Mouse (Mus musculus): ENCODE data around the gene Grb14. TPM values are rescaled to one million over a fixed set of nuclear protein-coding genes. Genes with fewer than 3 reads are reported as not detected.

Grb14 gene
- total RNA-seq, 2 experiments from 2014 or later = 23.1 to 25.4 TPM

GRCm38 (mm10) chr2:64989426-64990187 is 35.2 kb downstream of the Grb14 start:
- intact Hi-C loops (cut with DNase I) = no loop called here
- no peak for DNase-seq (ENCODE audit: low spot score in 2 of 2)

GRCm38 (mm10) chr2:64987782-64988181 is 37.0 kb downstream of the Grb14 start:
- intact Hi-C loops (cut with DNase I) = no loop called here
- DNase-seq (ENCODE audit: low spot score in 2 of 2) = no peak

- intact Hi-C loops (cut with DNase I) = no loop called here
- DNase-seq (ENCODE audit: low spot score in 2 of 2) = no peak
Measured at GRCm38 (mm10) chr2:64975546-64975945, 49.2 kb downstream of the Grb14 start.

DNA sequence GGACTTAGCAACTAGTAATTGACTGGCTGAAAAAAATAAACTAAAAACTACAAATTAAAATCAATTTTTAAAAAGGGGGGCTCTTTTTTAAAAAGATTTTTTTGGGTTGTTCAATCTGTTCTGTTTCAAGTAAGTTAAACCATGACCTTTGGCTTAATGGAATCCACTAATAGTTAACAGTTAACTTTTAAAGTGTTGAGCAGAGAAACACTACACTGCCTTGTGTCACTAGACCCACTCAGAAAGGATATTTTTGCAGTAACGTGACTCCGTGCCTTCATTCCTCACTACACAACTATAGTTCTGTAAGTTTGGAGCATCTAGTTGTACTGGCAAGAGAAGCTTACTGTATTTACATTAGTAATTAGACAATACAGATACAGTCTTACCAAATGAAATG is 50.2 kb downstream of the Grb14 start:
- intact Hi-C loops (cut with DNase I) = no loop called here
- no peak for DNase-seq (ENCODE audit: low spot score in 2 of 2)

DNA sequence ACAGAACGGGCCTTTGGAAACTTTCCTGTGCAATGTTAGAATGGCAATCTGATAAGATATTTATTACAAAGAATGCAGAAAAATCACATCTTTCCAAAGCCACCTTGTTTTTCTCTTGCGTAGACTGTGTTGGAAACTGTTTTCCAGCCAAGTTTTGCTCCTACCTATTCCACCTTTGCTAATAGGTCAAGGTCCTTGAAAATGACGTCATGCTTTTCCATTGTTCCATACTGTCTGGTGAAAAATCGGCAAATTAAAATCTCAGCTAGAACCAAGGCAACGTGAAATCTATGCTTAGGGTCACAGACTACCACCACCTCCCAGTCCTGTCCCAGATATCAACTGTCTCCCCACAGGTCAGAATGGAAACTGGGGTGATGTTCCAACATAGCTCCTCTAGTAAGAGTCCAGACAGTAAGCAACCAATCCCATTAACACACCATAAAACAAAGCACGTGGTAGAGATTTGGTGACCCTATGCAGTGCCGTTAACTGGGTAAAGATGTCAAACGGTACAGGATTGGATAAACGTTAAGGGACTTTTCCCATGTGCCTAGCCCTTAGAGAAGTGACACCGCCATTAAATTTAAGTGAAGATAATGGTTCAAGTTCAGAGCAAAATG is 50.9 kb downstream of the Grb14 start:
- DNase-seq (ENCODE audit: low spot score in 2 of 2) = no peak

DNA sequence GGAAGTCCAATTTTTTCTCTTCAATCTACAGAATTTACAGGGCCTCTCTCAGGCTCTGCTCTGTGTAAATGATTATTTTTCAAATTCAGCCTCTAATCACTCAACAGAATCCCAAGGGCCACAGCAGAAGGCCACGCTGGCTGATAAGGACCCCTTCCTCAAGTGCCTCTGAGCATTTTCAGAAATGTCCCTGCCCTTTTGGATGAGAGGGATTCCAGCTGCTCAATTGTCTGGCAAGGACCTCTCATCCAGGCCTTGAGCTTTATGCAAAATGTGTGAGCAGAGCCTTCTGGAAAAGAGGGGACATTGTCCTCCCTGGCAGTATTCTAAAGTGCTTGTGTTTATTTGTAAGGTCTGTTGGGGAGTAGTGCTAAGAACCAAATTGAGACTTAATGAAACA is 51.7 kb downstream of the Grb14 start:
- DNase-seq (ENCODE audit: low spot score in 2 of 2) = no peak
- intact Hi-C loops (cut with DNase I) = no loop called here

More for the DNA sequence above, 50.9 kb downstream of the Grb14 start:
- intact Hi-C loops (cut with DNase I) = no loop called here

DNA sequence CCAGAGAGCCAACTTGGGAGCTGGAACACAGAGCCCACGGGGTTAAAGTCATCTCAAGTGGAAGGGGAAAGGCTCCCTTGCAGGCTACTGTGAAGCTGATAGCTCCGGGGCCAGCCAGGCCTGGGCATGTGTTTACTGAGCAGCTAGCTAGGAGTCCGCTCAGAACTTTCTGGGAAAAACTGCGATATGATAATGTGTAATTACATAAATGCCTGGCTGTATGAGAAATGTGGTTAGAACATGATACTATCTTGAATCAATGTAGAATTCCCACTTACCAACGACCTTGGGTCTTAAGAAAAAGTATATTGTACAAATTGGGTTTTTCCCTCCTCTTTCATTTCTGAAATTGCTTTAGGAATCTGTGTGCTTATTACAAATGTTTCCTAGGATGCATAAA is 53.0 kb downstream of the Grb14 start:
- DNase-seq (ENCODE audit: low spot score in 2 of 2) = no peak
- intact Hi-C loops (cut with DNase I) = no loop called here

- DNase-seq (ENCODE audit: low spot score in 2 of 2) = no peak
- intact Hi-C loops (cut with DNase I) = no loop called here
Measured at GRCm38 (mm10) chr2:64970992-64971391, 53.8 kb downstream of the Grb14 start.

DNA sequence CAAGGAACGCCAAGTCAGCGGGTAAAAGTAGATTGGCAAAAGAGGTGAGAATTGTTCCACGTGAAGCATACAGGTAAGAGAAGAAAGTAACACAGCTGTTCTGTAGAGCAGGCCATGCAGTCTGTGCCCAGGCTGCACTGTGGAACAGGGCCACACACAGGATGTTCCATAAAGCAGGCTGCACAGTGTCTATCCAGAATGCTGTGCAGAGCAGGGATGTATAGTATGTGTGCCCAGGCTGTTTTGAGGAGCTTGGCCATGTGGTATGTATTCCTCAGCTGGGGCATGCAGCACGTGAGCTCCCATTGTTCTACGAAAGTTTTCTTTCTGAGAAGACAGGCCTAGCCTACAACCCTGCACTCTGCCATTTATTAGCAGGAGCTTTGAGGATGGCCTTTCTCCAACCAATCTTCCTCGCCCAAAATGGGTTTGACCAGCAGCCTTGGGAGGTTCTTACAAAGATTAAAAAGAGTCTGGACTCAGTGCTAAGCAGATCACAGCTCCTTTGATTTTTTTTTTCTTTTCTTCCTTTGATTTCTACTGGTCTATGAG is 57.8 kb downstream of the Grb14 start:
- intact Hi-C loops (cut with DNase I) = loop anchor here (5.0 kb wide), 2 partner anchors 55 to 370 kb away; partner anchors contain the start of gene Grb14
- no peak for DNase-seq (ENCODE audit: low spot score in 2 of 2)

DNA sequence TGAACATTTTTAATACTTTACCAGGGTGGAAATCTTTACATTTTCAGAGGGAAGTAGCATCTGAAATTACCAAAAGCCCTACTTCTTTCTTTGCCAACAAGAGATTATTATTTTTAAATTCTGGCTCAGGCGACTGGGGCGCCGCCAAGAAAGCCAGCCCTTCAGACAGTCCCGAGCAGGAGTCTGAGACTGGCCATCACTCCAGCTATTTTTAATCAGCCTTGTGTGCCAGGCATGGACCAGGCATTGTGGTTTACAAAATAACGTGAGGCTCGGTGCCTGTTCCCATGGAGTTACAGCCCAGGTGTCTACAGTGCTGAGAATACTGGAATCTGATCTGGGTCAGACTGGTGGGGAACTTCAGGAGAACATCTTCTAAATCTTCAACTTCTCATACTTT is 58.5 kb downstream of the Grb14 start:
- DNase-seq (ENCODE audit: low spot score in 2 of 2) = no peak
- intact Hi-C loops (cut with DNase I) = loop anchor here (5.0 kb wide), 2 partner anchors 56 to 371 kb away; partner anchors contain the start of gene Grb14

GRCm38 (mm10) chr2:64965227-64965864 is 59.4 kb downstream of the Grb14 start:
- intact Hi-C loops (cut with DNase I) = loop anchor here (1.0 to 5.0 kb wide), 3 partner anchors 57 to 372 kb away; partner anchors contain the start of gene Grb14
- peak; percentile 54 to 63 for DNase-seq (ENCODE audit: low spot score in 2 of 2)

DNA sequence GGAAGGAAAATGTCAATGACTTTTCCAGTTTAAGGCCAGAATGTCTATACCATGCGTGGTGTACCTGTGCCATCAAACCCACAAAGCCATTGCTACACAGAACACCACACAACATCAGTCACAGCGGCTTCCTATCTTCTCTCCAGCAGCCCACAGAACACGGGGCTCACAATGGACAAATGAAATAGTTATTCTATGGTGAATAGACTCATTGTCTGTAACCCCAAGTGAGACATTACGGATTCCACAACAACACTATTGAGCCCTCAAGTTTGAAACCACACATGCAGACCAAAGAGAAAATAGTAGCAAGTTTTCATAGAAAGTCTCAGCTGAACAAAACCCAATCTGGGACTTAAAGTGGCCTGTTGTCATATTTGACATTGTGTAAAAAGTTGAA is 62.6 kb downstream of the Grb14 start:
- DNase-seq (ENCODE audit: low spot score in 2 of 2) = no peak
- intact Hi-C loops (cut with DNase I) = no loop called here

- intact Hi-C loops (cut with DNase I) = no loop called here
- no peak for DNase-seq (ENCODE audit: low spot score in 2 of 2)
Measured at GRCm38 (mm10) chr2:64961381-64961780, 63.4 kb downstream of the Grb14 start.

DNA sequence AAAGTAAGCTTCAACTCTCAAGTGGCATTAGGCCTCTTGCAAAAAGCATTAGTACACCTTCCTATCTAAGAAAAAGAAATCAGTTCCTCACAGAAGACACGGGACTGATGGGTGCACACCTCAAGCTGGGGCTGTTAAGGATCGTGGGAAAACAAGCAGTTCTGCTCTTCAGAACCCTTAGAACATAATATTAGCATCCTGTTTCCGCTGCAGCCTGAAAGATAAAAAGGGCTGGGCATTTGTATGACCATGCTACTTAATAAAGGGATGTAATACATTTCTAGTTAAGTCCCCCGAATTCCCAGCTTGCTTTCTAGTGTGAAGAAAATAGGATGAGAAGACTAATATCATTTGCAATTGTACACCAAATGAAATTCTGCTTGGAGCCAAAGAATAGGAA is 65.1 kb downstream of the Grb14 start:
- no peak for DNase-seq (ENCODE audit: low spot score in 2 of 2)
- intact Hi-C loops (cut with DNase I) = no loop called here

DNA sequence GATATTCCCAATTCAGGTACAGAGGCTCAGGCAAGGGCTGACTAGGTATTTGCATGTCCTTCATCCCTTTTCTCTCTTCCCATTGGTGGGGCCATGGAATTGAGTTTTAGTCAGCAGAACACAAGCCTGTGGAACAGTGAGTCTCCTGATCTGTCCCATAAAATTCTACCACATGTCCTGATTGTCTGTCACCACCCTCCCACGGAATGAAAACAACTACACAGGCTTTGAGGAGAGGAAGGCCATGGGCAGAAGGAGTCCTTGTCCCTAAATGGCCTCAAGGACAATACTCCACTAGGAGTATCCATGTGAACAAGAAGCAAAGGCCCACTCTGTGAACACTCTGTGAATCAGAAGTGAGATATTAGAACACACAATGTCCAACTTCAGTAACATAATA is 69.3 kb downstream of the Grb14 start:
- DNase-seq (ENCODE audit: low spot score in 2 of 2) = no peak
- intact Hi-C loops (cut with DNase I) = no loop called here

DNA sequence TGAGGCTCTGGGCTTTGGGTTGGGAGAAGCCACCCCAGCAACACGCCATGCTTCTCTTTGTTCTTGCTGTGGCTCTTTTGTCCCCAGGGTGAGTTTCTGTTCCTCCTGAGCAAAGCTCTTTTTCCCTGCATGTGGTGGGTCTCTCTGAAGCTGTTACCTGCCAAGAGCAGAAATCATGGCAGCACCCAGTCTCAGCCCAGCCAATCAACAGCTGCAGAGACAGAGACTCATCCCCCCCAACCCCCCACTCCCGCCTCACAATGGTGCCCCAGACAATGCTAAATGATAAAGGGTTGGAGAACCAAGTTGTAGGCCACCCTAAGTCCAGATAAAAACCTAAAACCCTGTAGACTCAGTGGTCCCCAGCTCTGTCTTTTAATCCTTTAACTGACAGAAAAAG is 75.6 kb downstream of the Grb14 start:
- intact Hi-C loops (cut with DNase I) = loop anchor here (5.0 kb wide), 1 partner anchor 1437 kb away; no protein-coding TSS in a partner anchor
- DNase-seq (ENCODE audit: low spot score in 2 of 2) = no peak

- peak; percentile 61 to 72 for DNase-seq (ENCODE audit: low spot score in 2 of 2)
- intact Hi-C loops (cut with DNase I) = loop anchor here (5.0 kb wide), 1 partner anchor 1436 kb away; no protein-coding TSS in a partner anchor
Measured at GRCm38 (mm10) chr2:64948418-64949169, 76.2 kb downstream of the Grb14 start.

- no peak for DNase-seq (ENCODE audit: low spot score in 2 of 2)
- intact Hi-C loops (cut with DNase I) = loop anchor here (5.0 kb wide), 1 partner anchor 1435 kb away; no protein-coding TSS in a partner anchor
Measured at GRCm38 (mm10) chr2:64947484-64947883, 77.3 kb downstream of the Grb14 start.

DNA sequence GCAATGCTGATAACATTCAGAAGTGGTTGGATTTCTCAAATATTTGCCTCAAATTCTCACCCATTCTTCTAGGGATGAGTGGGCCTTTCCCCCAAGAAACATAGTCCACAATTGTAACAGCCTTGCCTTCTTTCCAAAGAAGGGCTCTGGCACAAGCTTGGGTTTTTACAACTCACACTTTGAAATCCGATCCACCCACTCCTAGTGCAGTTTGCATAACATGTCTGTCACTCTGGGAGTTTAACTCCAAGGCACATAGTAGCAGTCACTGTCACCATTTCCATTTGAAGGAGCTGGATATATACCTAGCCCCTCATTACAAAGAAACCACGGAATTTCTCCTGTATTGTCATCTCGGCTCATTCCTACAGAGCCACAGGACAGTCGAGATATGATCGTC is 103.9 kb downstream of the Grb14 start:
- DNase-seq (ENCODE audit: low spot score in 2 of 2) = peak in 1 of 2 experiments; percentile 48

More for the DNA sequence above, 103.9 kb downstream of the Grb14 start:
- intact Hi-C loops (cut with DNase I) = no loop called here
